Mouse (Mus musculus) forebrain, postnatal 0 days (tissue): ENCODE measurements around the gene Evc. TPM values are rescaled to one million over a fixed set of nuclear protein-coding genes. Genes with fewer than 3 reads are reported as not detected.
A peak's percentile ranks its signal among the peaks of the same experiment; 100 is the strongest.

Source experiments
- ATAC-seq: fragments of 200-750 bp; cut with Nextera tagmentation; 2 replicates; pipeline ENCODE4 v1.8.0; 2017; ENCODE audit warnings: mild to moderate bottlenecking, moderate library complexity
- DNase-seq: peaks from one replicate; pipeline ENCODE4 v3.0.0-alpha.2; 2015
- H3K27ac ChIP-seq: fragments of 300-500 bp; sonication (generic); 2 replicates; pipeline ENCODE4 v1.5.1; 2014; ENCODE audit warnings: low read depth, mild to moderate bottlenecking, antibody characterized with exemption, low read length, moderate library complexity, mixed read lengths
- H3K27me3 ChIP-seq: fragments of 300-500 bp; sonication (generic); 2 replicates; pipeline ENCODE4 v1.6.1; 2014; ENCODE audit warnings: mild to moderate bottlenecking, low read length, mixed read lengths; ENCODE audit not compliant: insufficient read depth
- H3K36me3 ChIP-seq: fragments of 300-500 bp; sonication (generic); 2 replicates; pipeline ENCODE4 v1.6.1; 2014; ENCODE audit warnings: mild to moderate bottlenecking, moderate library complexity; ENCODE audit not compliant: insufficient read depth
- H3K4me1 ChIP-seq: fragments of 300-500 bp; sonication (generic); 2 replicates; pipeline ENCODE4 v1.6.1; 2014; ENCODE audit warnings: antibody characterized with exemption; ENCODE audit not compliant: insufficient read depth
- H3K4me2 ChIP-seq: fragments of 300-500 bp; sonication (generic); 2 replicates; pipeline ENCODE4 v1.6.1; 2014; ENCODE audit warnings: low read depth, mild to moderate bottlenecking, moderate library complexity
- H3K4me3 ChIP-seq: fragments of 300-500 bp; sonication (generic); 2 replicates; pipeline ENCODE4 v1.5.1; 2014; ENCODE audit warnings: low read depth, low read length, mixed read lengths
- H3K9ac ChIP-seq: fragments of 300-500 bp; sonication (generic); 2 replicates; pipeline ENCODE4 v1.6.1; 2014; ENCODE audit warnings: mild to moderate bottlenecking
- H3K9me3 ChIP-seq: fragments of 300-500 bp; sonication (generic); 2 replicates; pipeline ENCODE4 v1.6.1; 2016; ENCODE audit warnings: low read length
- CTCF ChIP-seq: sonication (generic); IDR thresholded peaks from 2 replicates; pipeline ENCODE4 v1.5.1; 2016; ENCODE audit warnings: antibody characterized with exemption, control low read depth, low read depth
- WGBS: fragments of 180-500 bp; shearing (Covaris S2); extraction: QIAGEN DNeasy Blood & Tissue Kit; methylation state at CpG from one replicate; pipeline ENCODE4 v1.1.7; 2014; 5-methylcytosine and 5-hydroxymethylcytosine counted together
- polyA plus RNA-seq: library from polyadenylated mRNA; unstranded; fragments of >200 nt; fragmentation: Nextera tagmentation; extraction: Ambion mirVana; gene quantifications from 2 replicates; pipeline ENCODE4 v1.2.1, GENCODE M21; 2015
- total RNA-seq: library from RNA; depleted of rRNA; stranded (reverse); fragments of >200 nt; gene quantifications from 2 replicates; pipeline ENCODE4 v1.2.3, GENCODE M21; 2014

The Evc gene
- total and polyA plus RNA-seq, 2 experiments from 2014 or later = 2.4 to 9.9 TPM

DNA sequence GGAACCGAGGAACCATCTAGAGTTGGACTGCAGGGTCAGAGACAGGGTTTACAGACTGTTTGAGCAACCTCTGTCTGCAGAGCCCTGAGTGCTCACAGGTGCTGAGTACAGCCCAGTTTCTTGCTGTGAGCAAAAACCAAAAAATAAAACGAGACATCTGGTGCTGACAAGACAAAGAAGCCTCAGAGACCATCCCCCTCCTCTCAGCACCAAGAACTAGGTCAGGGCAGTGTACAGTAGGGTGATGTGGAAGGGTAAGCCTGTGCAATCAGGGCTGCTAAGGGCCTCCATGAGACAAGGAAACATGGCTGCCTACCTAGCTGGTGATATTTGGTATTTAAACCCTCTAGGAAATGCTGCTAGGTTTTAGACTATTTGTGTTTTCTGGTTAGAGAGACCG, 85.1 kb downstream of the Evc start:
- Histone ChIP-seq H3K9ac (no peak overlapping the region), H3K4me2 (no peak overlapping the region), H3K9me3 (no peaks in the 10 kb centered on the region), H3K36me3 (peaks cover 3% of the 10 kb centered on the region; the same call in 1 of the 2 replicates), H3K4me1 (peaks cover 44% of the 10 kb centered on the region), H3K27ac (no peak overlapping the region), H3K4me3 (no peak overlapping the region), H3K27me3 (no peaks in the 10 kb centered on the region)
- no peak for TF ChIP-seq CTCF
- WGBS = 71% methylated on average over 3 of the region's 3 CpGs
- ATAC-seq = no peak
- DNase-seq = no peak

DNA sequence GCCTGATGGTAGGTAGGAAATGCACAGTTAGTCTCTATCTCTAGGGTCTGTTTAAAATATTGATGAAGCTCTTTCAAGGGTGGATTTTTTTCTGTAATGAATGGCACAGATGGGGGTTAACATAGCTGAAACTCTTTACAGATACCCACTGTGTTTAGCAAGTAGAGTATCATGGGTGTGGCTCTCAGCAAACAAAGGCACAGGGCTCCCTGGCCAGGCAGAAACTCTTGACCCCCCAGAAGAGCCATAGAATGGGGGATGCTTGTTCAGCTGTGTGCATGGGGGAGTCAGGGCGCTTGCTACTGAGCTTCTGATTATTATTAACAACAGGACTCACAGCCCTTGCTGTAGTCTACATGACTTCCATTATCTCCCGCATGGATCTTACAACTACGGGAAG, 87.8 kb downstream of the Evc start:
- DNase-seq = no peak
- no peaks in the 10 kb centered on the region for H3K9me3 ChIP-seq
- ATAC-seq = no peak
- peak overlapping the region; percentile 77 for H3K4me2 ChIP-seq
- no peak for TF ChIP-seq CTCF
- no peak overlapping the region for H3K27ac ChIP-seq
- no peaks in the 10 kb centered on the region for H3K27me3 ChIP-seq
- 72% methylated on average over 3 of the region's 3 CpGs for WGBS
- no peak overlapping the region for H3K9ac ChIP-seq
- H3K36me3 ChIP-seq = peaks cover 3% of the 10 kb centered on the region; the same call in 1 of the 2 replicates
- peak overlapping the region; percentile 93 for H3K4me3 ChIP-seq
- H3K4me1 ChIP-seq = peaks cover 36% of the 10 kb centered on the region

DNA sequence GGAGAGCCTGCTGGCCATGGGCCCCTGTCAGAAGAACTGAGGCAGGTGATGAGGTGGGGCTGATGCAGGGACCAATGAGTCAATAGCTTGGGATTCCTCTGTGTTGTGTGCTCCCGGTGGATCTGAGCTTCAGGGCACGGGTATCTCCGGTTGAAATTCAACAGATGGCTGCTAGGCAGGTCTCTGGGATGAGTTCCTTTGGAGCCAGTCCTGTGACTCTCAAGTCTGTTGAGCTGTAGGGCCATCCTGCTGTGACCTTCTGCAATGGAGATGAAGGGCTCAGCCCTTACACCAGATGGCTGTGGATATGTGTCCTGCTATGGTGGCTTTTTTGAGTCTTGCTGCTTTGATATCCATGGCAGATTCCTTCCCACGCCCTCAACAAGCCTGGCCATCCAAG, 89.2 kb downstream of the Evc start:
- no peaks in the 10 kb centered on the region; the same call in 1 of the 2 replicates for H3K36me3 ChIP-seq
- peak overlapping the region; percentile 93 for H3K4me3 ChIP-seq
- no peak for ATAC-seq
- H3K9me3 ChIP-seq = no peaks in the 10 kb centered on the region
- peaks cover 41% of the 10 kb centered on the region for H3K4me1 ChIP-seq
- DNase-seq = no peak
- H3K27me3 ChIP-seq = no peaks in the 10 kb centered on the region
- peak overlapping the region; percentile 98 for H3K27ac ChIP-seq
- TF ChIP-seq CTCF = no peak
- peak overlapping the region; percentile 97 for H3K9ac ChIP-seq
- WGBS = 33% methylated on average over 4 of the region's 4 CpGs
- H3K4me2 ChIP-seq = peak overlapping the region; percentile 77

DNA sequence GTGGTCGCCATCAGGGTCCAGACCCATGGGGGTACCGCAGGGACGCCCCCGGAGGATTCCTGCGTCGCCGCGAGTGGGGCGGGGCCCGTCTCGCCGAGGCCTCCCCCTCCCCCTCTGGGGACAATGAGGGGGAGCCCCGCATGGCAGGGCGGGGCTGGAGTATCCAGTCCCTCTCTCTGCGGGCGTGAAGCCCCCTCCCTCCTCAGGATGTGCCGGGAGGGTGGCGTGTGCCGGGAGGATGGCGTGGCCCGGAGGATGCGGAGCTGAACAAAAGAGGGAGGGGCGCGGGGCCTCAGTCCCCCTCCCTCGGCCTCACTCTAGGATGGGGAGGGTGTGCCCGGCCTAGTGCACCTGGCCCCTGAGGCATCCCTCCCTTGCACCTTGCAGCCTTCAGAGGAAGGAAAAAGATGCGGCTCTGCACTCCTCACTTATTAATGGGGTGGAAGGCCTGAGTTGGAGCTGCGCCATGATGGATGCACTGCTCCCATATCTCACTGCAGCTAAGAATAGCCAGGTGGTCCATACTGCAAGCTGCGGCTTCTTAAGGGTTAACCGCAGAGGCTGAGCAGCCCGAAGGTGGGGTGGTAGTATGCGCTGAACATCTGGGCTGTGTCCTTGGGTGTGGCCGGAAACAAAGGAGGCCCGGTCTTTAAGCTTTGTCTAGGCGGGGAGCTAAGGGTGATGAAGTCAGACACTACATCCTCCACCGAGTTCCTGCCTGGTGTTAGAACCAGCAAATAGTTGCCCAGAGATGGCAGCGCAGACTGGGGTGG, 90.4 kb downstream of the Evc start:
- Histone ChIP-seq H3K27me3 (no peaks in the 10 kb centered on the region), H3K4me2 (peak overlapping the region; percentile 77), H3K36me3 (no peaks in the 10 kb centered on the region; the same call in 1 of the 2 replicates), H3K9ac (peak overlapping the region; percentile 97), H3K4me1 (peaks cover 41% of the 10 kb centered on the region), H3K4me3 (peak overlapping the region; percentile 93), H3K9me3 (no peaks in the 10 kb centered on the region), H3K27ac (peak overlapping the region; percentile 98)
- ATAC-seq (peak; percentile 58), DNase-seq (peak; percentile 79)
- TF ChIP-seq CTCF = no peak
- 2% methylated on average over 31 of the region's 37 CpGs for WGBS

DNA sequence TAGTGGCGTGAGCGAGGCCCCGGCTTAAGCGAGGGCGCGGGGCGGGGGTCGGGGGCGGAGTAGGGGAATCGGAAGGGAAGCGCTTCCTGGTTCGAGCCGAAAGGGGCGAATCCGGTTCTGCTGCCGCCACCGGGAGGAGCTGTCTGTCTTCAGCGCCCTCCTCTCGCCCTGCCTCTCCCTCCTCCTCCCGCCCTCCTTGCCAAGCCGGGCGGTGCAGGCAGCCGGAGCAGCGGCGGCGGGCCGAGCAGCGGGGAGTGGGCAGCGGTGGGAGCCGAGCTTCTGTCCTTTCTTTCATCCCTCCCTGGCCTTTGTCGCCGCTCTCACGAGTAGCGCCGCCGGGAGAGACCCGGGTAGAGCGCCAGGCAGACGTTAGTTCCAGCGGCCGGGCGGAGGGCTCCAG, 91.0 kb downstream of the Evc start:
- Histone ChIP-seq H3K4me3 (peak overlapping the region; percentile 93), H3K9ac (peak overlapping the region; percentile 97), H3K36me3 (no peaks in the 10 kb centered on the region; the same call in 1 of the 2 replicates), H3K27ac (peak overlapping the region; percentile 98), H3K27me3 (no peaks in the 10 kb centered on the region), H3K4me1 (peaks cover 41% of the 10 kb centered on the region), H3K4me2 (peak overlapping the region; percentile 77), H3K9me3 (no peaks in the 10 kb centered on the region)
- peak; percentile 67 for TF ChIP-seq CTCF
- DNase-seq = peak; percentile 91
- ATAC-seq = peak; percentile 80
- WGBS = 4% methylated on average over 34 of the region's 42 CpGs

DNA sequence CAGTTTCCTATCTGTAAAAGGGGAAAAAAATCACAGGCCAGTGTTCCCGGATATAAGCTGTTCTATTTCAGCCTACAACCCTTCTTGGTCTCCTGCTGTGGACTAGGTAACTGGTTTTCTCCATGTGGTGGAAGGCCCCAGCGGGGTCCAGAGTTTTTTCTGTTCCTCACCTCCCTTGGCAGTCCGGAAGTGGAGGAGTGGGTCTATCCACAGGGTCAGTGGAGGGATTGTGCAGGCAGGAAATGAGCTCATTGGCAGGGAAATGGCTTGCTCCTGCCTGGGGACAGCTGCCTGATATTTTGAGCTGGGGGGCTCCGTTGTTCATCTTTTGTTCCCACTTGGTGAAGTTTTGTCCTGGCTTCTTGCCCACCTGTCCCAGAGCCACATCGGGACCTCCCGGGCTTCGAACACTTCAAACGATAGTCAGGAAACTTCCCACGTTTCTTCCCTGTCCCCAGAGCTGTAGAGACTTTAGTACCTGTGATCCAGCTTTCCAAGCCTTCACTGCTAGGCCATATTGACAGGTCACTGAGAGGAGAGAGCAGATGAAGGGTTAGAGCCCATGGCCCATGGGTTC, 91.9 kb downstream of the Evc start:
- Histone ChIP-seq H3K36me3 (no peaks in the 10 kb centered on the region; the same call in 1 of the 2 replicates), H3K9me3 (no peaks in the 10 kb centered on the region), H3K27ac (peak overlapping the region; percentile 98), H3K27me3 (no peaks in the 10 kb centered on the region), H3K9ac (peak overlapping the region; percentile 97), H3K4me3 (peak overlapping the region; percentile 93), H3K4me2 (peak overlapping the region; percentile 77), H3K4me1 (peaks cover 34% of the 10 kb centered on the region)
- ATAC-seq = no peak
- WGBS = 37% methylated on average over 9 of the region's 9 CpGs
- no peak for TF ChIP-seq CTCF
- peak; percentile 20 for DNase-seq

DNA sequence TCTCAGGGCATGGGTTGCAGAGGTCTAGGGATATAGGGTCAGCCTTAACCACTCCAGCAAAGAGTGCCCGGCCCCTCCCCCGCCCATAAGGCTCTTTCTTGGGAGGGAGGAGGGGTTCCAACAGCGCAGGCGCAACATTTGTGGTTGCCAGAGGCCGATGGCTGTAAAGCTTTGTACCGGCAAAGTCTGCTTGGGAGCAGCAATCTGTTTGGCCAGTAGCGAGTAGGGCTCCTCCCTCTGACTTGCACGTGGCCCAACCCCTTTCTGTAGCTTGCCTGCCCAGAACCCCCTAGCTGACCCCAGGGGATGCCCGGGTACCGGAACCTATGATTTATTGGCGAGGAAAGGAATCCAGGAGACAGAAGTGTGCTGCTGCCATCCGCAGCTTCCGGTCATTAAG, 92.5 kb downstream of the Evc start:
- no peak for TF ChIP-seq CTCF
- peaks cover 30% of the 10 kb centered on the region for H3K4me1 ChIP-seq
- H3K4me2 ChIP-seq = peak overlapping the region; percentile 77
- peak; percentile 8 for ATAC-seq
- peak; percentile 86 for DNase-seq
- peak overlapping the region; percentile 74 for H3K9ac ChIP-seq
- 2% methylated on average over 13 of the region's 13 CpGs for WGBS
- no peaks in the 10 kb centered on the region for H3K27me3 ChIP-seq
- peak overlapping the region; percentile 98 for H3K27ac ChIP-seq
- H3K36me3 ChIP-seq = no peaks in the 10 kb centered on the region
- no peaks in the 10 kb centered on the region for H3K9me3 ChIP-seq
- peak overlapping the region; percentile 93 for H3K4me3 ChIP-seq
